Mouse (Mus musculus) urinary bladder, postnatal 10 days (tissue): ENCODE data around the gene Atxn7.
A peak's percentile ranks its signal among the peaks of the same experiment; 100 is the strongest.
"Not testable (repeated sequence)": the region's sequence is repeated elsewhere in the genome, so short reads cannot be mapped to it uniquely, and the experiment has no call there.

Source experiments
- DNase-seq: peaks from one replicate; pipeline ENCODE4 v3.0.0; 2022; ENCODE audit warnings: low spot score

The Atxn7 gene

GRCm38 (mm10) chr14:13988397-13988796, 27.2 kb downstream of the Atxn7 start:
- no peak for DNase-seq

GRCm38 (mm10) chr14:13990741-13991140, 29.5 kb downstream of the Atxn7 start:
- DNase-seq, result no peak

- no peak for DNase-seq
These were observed 34.2 kb downstream of the Atxn7 start for GRCm38 (mm10) chr14:13995206-13996097.

GRCm38 (mm10) chr14:14002771-14003170, 41.5 kb downstream of the Atxn7 start:
- DNase-seq, result no peak

GRCm38 (mm10) chr14:14009712-14010111, 48.5 kb downstream of the Atxn7 start:
- DNase-seq, result no peak

- DNase-seq, result peak; percentile 62
These were observed 51.4 kb downstream of the Atxn7 start for GRCm38 (mm10) chr14:14012383-14013251.

GRCm38 (mm10) chr14:14013252-14013711, 52.0 kb downstream of the Atxn7 start:
- no peak for DNase-seq

GRCm38 (mm10) chr14:14014636-14015375, 53.6 kb downstream of the Atxn7 start:
- DNase-seq, result no peak

- DNase-seq, result no peak
These were observed 58.1 kb downstream of the Atxn7 start for GRCm38 (mm10) chr14:14019155-14019894.

- no peak for DNase-seq
These were observed 60.0 kb downstream of the Atxn7 start for GRCm38 (mm10) chr14:14021244-14021643.

- no peak for DNase-seq
These were observed 64.6 kb downstream of the Atxn7 start for GRCm38 (mm10) chr14:14025870-14026269.

- DNase-seq, result no peak
These were observed 69.4 kb downstream of the Atxn7 start for GRCm38 (mm10) chr14:14030621-14031020.

- DNase-seq, result no peak
These were observed 71.6 kb downstream of the Atxn7 start for GRCm38 (mm10) chr14:14032842-14033241.

- DNase-seq, result no peak
These were observed 75.1 kb downstream of the Atxn7 start for GRCm38 (mm10) chr14:14036352-14036751.

- no peak for DNase-seq
These were observed 77.0 kb downstream of the Atxn7 start for GRCm38 (mm10) chr14:14038233-14038632.

GRCm38 (mm10) chr14:14042336-14042735, 81.1 kb downstream of the Atxn7 start:
- no peak for DNase-seq

- DNase-seq, result no peak
These were observed 93.1 kb downstream of the Atxn7 start for GRCm38 (mm10) chr14:14054386-14054785.

GRCm38 (mm10) chr14:14059606-14060005, 98.4 kb downstream of the Atxn7 start:
- not testable (repeated sequence) for DNase-seq

GRCm38 (mm10) chr14:14062531-14063245, 101.4 kb downstream of the Atxn7 start:
- DNase-seq, result no peak

GRCm38 (mm10) chr14:14063382-14063781, 102.1 kb downstream of the Atxn7 start:
- no peak for DNase-seq
